Mouse (Mus musculus) B cell, adult (primary cell): ENCODE data around the gene Ldlrad3. TPM values are rescaled to one million over a fixed set of nuclear protein-coding genes. Genes with fewer than 3 reads are reported as not detected.

ENCODE experiments used
- total RNA-seq: library from RNA; stranded (reverse); gene quantifications from 4 replicates; pipeline ENCODE4 v1.2.4, GENCODE M21; 2023; ENCODE audit not compliant: inconsistent age

Gene Ldlrad3
- 5.5 to 9.4 TPM (median 7.4 TPM) in 4 replicates for total RNA-seq

DNA sequence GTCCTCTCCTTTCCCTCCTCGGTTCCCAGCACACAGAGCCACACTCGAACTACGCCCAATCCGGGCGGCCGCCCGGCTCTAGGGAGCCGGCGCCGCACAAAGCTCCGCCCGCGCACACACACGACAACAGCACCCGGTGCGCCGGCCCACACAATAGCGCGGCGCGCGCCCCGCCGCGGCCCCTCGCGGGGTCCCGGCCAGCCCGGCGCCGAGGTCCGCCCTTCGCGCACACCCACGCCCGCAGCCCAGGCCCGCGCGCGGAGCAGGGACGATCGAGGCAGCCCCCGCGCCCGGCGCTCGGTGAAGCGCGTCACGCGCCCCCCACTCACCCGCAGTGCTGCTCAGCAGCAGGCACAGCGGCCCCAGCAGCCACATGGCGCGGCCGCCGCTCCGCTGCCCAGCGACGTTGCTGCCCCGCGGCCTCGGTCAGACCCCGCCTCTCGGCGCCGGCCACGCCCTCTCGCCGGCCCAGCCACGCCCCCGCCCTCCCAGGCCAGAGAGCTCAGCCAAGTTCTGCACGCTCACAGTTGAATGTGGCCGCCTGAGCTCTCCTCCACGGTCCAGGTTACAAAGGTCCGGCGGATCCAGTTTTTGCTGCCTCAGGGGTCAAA is at the start of gene Ldlrad3:
Gene Ldlrad3 (minus strand): TSS at position 435 of the 611 bp plus-strand sequence.

Other genes with a start within 250 kb of the Ldlrad3 start
- gene Trim44, start 221.4 kb upstream of the Ldlrad3 start, total RNA-seq, result 50.1 to 64.4 TPM (median 57.4 TPM) in 4 replicates